Mouse (Mus musculus) right cerebral cortex, postnatal 10 days (tissue): ENCODE measurements around the gene Esyt2.
A peak's percentile ranks its signal among the peaks of the same experiment; 100 is the strongest.
"Not testable (repeated sequence)": the region's sequence is repeated elsewhere in the genome, so short reads cannot be mapped to it uniquely, and the experiment has no call there.

Experiments
- DNase-seq, 2 experiments: peaks; one replicate each; pipeline ENCODE4 v3.0.0; 2021; ENCODE audit warnings: low spot score in 2 of 2

Esyt2 gene

DNA sequence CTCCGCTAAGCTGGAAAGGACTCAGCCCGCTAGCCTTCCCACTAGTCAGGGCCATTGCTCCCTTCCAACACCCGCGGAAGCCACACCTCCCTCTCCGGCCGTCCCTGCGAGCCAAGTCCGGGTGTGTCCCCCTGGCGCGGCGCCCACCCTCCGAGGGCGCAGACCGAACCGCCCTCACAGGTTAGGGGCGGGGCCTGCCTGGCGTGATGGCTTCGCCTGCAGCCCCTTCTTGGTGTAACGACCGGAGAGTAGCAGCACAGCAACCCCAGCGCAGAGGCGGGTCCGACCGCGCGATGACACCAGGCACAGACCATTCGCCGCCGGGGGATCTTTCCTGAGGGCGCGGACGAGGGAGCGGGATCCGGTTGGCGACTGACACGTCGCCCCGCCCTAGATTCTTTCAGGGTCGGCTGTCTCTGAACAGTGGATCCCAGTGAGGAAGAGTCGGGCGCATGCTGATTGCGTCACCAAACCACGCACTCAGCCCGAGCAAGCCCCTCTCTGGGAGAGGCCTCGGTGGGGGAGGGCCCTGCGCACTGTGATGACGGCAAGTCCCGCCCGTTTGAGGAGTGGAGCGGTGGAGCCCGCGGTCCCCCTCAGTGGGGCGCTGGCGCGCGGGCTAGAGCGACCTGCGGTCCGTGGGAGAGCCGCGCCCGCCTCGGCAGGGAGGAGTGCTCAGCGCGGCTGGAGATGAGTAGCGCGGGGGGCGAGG, at the start of gene Esyt2:
TSS of gene Esyt2 (plus strand) at position 544 of the 712 bp plus-strand sequence.
- DNase-seq: peak; percentile 100

DNA sequence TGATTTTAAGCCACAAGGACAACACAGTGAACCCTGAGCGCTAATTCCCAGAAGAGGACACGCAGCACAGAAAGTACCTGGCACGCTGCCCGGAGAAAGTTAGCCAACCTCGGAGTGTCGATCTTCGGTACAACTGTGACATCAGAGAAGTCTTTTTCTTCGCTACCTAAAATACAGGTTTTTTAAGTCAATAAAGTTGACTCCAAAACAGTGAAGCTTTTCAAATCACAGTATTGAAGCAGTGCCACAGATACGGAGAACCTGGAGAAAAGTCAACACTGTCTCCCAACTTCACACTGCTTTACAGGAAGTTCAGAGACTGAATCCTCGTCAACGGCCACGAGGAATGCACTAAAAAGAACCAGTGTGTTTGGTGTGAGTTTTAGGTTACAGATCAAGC, 49.4 kb upstream of the Esyt2 start:
- DNase-seq: peak in 1 of 2 experiments; percentile 65

DNA sequence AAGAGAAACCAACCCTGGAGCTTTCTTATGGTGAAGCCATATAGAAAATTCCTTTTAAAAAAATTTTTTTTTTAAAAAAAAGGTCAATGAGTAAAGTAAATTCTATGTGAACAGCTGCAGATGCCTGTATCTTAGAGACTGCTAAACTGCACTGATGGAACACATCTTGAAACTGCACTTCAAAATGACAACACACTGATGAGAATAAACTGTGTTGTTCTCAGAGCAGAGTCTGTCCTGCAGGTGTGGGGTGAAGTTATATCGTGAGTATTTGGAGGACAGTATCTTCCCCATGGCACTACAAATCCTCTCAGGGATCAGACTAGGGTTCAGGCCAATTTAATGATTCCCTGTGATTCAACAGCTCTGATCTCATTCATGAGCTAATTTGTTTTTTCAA, 48.9 kb upstream of the Esyt2 start:
- DNase-seq: no peak

DNA sequence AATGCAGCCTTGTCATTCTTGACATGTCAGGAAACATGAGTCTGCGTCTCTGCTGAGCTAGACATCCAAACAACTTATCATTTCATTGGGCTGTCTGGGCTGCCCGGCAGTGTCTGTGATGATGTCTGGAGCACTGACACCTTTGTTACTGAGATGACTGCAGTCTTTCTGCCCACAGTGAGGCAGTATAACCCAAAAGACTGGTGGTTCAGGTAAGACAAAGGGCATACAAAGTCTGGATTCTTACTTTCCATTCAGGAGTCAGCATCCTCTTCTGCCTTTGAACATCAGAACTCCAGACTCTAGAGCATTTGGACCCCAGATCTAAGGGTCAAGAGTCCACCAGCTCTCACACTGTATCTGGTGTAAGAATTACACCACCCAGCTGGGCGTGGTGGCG, 45.6 kb upstream of the Esyt2 start:
- no peak for DNase-seq

DNA sequence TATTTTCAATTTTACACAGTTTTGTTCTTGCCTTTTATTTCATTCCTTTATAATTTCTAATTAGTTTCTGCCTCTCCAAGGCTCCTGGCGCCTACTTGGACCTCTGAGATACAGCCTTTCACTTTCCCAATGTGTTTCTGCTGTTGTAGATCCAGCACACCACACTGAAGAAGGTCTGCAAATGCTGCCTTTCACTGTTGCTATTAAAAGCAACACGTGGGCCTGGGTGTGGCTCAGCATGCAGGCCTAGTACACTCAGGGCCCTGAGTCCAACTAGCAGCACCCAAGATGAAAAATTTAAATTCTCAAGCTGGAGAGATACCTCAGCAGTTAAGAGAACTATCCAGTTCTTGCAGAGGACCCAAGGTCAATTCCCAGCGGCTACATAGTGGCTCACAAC, 44.3 kb upstream of the Esyt2 start:
- no peak for DNase-seq

DNA sequence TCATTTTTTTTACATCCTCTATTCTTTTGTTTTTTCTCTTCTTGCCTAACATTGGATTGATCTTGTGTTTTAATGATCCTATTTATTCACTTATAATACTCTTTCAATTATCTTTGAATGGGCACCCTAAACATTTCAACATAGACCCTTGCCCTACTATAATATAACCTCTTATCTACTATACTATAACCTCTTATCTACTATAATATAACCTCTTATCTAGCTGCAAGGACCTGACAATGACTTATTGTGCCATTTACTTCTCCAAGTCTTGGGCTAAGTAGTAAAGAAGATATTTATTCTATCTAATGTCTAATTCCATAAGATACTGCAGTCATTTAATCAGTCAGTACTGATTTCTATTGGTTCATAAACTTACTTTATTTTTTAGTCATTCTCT, 42.6 kb upstream of the Esyt2 start:
- DNase-seq: no peak

DNA sequence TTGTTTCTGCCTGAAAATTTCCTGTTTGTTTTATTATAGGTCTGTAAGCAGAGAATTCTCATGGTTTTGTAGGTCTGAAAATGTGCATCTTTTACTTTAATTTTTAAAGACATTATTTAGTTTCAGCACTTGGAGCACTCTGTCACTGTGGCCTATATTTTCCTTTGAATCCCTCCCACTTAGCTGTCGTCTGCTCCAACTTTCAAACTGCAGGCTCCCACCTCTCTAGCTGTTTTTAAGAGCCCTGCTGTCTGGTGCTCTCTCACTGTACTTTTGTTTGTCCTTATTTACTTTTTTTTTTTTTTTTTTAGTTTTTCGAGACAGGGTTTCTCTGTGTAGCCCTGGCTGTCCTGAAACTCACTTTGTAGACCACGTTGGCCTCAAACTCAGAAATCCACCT, 42.2 kb upstream of the Esyt2 start:
- DNase-seq: no peak

DNA sequence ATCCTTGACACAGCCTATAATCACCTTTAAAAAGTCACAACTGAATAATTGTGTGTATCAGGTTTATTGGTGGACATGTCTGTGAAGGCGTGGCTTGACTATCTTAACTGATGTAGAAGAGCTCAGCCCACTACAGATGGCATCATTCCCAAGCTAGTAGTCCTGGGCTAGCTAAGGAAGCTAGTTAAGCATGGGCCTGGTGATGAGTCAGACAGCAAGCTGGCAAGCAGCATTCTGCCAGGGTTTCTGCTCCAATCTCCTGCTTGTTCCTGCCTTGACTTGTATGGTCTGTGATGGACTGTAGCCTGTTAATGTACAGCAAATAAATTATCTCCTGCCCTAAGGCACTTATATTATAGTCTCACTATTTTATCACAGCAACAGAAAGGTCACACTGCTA, 36.4 kb upstream of the Esyt2 start:
- DNase-seq: no peak

DNA sequence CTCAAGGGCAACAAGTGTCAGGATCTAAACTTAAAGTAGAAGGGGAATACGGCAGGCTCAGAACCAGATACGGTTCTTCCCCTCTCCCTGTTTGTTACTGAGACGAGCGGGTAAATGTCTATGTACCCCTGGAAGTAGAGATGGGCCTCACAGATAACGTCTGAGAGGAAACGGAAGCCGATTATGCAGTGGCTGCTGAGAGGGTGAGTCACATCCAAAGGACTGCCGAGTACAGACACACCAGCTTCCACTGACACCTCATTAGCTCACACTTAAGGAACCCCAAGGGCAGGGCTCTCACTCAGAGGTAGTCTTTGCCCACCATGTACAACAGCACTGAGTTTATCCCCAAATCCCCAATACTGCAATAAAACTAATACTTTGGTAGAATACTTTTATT, 26.3 kb upstream of the Esyt2 start:
- no peak for DNase-seq

DNA sequence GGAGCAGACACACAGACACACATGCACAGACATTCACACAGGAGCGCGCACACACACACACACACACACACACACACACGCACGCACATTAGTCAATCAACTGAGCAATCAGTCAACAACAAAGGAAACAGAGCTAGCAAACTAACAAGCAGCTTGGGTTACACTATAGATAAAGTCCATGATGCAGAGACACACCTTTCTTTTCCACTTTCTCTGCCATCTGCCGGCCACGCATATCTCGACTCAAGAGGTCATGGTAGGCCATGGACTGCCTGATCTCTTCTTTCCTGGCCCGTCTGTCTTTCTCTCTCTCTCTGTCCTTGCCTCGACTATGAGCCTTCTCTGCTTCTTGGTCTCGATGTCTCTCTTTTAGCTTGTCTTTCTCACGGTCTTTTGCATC, 25.4 kb upstream of the Esyt2 start:
- no peak for DNase-seq

DNA sequence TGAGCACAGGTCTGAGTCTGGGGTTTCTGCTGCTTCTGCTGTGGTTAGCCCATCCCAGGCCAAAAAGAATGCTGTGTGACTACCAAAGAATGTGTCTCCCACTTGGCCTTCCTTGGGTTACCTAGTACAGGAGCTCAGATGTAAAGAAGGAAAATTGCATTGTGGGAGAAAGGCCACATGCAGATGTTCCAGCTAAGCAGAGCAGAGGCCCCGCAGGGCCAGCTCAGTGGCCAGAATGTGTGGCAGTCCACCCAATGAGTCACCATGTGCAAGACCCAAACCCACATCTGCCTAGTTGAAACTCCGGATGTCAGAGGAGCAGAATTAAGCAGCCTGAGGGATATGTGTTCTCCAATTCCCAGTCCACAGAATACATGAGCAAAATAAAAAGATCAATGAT, 22.7 kb upstream of the Esyt2 start:
- no peak for DNase-seq

DNA sequence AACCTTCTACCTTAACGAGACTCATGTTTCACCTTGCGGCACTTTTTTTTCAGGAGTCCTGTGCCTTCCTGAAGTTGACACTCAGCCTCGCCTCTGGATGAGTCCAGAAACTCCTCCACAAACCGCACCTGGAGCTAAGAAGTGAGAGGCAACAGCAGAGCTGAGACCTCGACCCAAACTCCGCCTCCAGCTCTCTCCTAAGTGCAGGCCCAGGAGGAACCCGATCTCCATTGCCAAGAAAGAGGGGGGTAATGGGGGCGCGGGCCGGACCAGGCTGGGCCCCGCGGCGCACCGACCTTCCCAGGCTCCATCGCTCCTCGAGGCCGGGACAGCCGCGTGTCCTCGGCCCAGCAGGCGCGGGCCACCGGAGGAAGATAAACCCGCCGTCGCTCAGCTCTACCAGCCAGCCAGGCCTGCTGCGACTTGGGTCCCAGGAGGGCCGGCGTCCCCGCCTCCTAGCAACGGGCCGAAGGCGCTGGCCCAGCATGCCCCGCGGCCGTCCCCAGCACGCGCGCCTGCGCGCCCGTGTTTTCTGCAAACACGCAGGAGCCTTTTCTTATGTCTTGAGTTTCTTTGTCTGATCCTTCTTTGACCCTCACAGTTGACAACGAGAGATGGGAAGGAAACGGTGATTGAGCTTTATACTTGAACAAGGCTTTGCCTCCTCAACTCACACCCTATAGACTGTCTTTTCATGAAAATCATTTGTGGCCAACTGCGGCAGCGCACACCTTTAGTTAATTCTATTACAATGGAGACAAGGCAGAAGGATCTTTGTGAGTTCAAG, 18.2 kb upstream of the Esyt2 start, which contains the start of gene Wdr60:
TSS of gene Wdr60 (minus strand) at position 468 of the 787 bp plus-strand sequence.
- peak; percentile 90 to 91 for DNase-seq

DNA sequence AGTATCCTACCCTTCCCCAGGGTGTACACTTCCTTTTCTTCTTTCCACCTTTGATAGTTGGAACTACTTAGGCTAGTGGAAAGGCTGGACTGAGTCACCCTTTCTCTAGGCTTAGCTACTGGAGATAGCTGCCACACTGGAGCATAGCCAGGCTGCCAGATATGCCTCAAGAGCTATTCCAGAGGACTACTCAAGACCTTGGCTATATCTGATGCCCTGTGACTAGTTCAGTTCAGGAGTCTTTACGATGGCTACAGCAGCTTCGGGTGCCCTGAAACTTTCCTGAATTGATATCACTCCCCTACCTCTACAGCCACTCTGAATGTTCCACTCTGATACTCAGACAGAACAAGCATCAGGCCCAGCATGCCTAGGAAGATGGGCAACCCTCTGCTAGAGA, 16.2 kb upstream of the Esyt2 start:
- DNase-seq: no peak

DNA sequence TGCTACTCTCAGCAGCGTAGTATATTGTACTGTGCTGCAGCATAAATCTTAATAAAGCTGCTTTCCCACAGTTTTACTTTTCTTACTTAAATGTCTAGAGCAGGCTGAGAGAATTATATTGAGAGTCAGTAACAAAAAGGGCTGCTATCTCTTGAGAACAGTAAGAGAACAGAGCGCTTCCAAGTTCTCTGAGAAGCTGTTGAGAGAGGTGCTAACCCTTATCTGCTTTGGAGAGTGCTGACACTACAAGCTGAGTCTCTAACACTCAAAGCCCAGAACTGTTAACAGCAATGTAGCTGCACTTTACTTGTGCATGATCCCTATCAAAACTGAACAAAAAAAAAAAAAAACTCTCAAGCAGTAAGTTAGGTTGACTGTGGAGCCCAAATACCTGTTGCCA, 15.7 kb upstream of the Esyt2 start:
- no peak for DNase-seq

DNA sequence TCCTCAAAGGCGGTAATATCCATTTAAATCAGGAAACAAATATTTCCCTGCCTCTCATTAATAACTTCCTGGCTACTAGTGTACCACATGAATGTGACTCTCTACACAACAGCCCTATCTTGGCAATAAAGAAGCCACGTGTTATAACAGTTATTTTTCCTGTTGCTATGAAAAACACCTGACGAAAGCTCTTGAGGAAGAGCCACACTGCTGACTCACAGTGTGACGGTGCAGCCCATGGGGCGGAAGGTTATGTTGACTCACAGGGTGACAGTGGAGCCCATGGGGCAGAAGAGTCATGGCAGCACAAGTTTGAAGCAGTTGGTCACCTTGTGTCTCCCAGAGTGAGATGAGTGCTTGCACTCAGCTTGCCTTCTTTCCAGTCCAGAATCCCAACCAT, 11.5 kb upstream of the Esyt2 start:
- no peak for DNase-seq

DNA sequence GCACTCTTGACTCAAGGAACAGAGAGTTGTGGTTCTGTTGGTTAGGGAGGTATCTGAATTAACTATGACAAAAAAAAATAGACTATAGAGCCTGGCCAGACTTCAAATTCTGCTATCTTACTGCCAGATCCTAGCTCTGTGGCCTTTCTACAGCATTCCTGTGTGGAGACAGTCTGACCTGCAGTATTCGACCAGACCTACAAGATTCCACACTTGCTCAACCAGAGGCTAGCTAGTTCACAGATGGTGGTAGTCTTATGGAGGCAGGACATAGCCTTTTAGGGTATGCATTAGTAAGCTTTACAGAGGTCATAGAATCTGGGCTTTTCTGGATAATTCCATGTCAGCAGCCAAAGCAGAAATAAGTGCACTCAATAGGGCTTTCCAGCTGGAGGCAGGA, 10.5 kb upstream of the Esyt2 start:
- DNase-seq: no peak

DNA sequence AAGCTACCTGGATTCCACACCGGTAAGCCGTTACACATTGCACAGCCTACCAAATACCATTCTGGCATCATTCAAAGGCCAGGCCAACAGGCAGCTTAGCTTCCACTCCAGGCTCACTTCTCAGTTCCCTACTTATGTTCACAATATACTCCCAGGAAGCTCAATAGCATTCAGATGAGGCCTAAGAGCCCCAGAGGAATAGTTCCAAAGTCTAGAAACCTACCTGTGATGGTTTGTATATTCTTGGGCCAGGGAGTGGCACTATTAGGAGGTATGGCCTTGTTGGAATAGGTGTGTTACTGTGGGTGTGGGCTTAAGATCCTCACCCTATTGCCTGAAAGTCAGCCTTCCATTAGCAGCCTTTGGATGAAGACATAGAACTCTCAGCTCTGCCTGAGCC, 9.9 kb upstream of the Esyt2 start:
- DNase-seq: no peak

DNA sequence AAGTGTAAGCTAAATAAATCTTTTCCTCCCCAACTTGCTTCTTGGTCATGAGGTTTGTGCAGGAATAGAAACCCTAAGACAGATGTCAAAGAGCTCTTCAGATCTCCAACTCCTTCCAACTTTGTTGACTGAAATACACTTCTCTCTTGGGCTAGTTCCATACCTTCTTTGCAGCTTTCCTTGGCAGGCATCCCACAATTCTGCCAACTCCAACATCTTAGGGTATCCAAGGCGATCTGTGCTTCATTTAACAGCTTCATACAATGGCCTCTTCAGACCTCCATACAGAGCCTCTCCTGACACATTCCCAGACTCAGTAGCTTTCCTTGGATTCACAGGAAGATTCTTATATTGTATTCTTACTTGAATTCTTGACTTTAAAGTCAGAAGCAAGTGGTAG, 7.3 kb upstream of the Esyt2 start:
- peak in 1 of 2 experiments; percentile 29 for DNase-seq

DNA sequence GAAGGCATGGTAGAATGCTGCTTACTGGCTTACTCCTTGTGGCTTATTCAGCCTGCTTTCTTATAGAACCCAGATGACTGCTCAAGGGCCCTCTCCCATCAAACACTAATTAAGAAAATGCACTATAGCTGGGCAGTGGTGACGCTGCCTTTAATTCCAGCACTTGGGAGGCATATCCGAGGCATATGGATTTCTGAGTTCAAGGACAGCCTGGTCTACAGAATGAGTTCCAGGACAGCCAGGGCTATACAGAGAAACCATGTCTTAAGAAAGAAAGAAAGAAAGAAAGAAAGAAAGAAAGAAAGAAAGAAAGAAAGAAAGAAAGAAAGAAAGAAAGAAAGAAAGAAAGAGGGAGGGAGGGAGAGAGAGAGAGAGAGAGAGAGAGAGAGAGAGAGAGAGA, 5.9 kb upstream of the Esyt2 start, which contains the start of gene Gm11027:
TSS of gene Gm11027 (plus strand) at position 301 of the 400 bp plus-strand sequence.
- DNase-seq: not testable (repeated sequence)

DNA sequence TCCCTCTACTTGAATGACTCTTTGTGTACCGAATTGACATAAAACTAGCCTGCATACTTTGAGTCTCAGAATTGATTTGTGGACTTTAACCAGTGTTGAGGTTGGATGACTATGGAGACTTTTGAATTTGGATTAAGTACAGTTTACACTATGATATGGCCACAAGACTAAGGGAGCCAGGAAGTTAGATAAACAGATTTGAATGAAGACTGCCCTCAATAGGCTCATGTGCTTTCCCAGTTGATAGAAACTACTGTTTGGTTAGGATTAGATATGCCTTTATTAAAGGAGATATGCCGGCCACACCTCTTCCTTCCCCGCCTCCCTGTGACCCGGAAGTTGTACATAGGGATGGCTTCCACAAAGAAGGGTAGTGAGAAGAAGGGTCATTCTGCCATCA, 5.4 kb upstream of the Esyt2 start:
- no peak for DNase-seq

DNA sequence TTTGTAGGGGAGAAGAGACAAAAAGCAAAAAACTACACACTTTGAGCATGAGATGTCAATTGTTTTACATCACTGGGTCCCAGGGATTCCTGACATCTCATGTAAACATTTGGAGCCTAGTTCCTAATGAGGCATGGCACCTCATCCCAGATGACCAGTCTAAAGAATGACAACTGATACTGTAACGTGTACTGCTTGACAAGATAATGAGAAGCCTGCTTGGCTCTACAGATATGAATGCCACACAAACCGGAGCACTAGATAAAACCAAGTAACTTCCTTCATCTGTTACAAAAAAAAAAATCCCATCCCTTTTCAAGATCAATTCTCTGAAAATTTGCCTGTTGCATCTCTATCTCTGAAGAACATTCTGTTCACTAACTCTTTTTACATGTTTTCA, 4.0 kb upstream of the Esyt2 start:
- no peak for DNase-seq

DNA sequence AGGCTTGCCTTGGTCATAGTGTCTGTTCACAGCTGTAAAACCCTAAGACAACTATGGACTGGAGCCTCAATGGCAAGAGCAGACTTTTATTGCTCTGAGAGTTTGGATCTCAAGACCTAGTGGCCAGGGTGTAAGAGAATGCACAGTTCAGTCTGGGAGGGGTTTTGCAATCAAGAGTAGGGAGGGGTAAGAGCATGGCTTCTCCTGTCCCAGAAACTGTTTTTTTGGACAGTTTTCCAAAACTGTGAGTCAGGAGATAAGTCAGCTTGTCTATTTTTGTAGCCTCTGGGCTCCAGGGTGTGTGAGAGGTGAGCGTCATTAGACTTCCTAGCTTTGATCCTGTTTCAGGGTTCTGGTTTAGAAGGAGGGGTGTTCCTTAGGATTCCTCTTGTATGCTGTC, 2.5 kb upstream of the Esyt2 start:
- DNase-seq: no peak

DNA sequence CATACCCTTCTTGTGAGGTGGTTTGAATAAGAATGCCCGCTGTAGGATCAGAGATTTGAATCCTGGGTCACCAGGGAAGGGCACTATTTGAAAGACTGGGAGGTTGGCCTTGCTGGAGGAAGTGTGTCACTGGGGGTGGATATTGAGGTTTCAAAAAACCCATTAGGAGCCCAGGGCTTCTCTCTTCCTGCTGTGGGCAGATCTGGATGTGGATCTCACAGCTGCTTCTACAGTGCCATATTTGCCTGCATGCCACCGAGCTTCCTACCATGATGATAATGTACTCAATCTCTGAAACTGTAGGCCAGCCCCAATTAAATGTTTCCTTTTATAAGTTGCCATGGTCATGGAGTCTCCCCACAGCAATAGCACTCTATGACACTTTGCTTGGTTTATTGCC, 1.8 kb upstream of the Esyt2 start:
- no peak for DNase-seq
